ENCODE assay signal across 27 mouse cellular contexts in genomic region chr9:24418281-24418680, GRCm38 (mm10).
DNase-seq lines count a peak whose midpoint lies in the region; ATAC-seq lines count a peak whose summit lies in the region.
"Had no signal": no experiment of that assay in that cellular context is flagged by ENCODE, and none has a peak within 500 bp of the region (broad histone marks: within the 10 kb centered on the region; RNA-seq: fewer than 3 reads in every experiment).

No protein-coding gene starts in this region.

- H3K4me1 ChIP-seq in heart, embryonic 10.5 days, result 0 out of 2 replicates have a peak, but pooled peaks cover 6% of the 10 kb centered on the region
- H3K4me1 ChIP-seq in forebrain, embryonic 16.5 days (replicated peaks; ENCODE audit: control insufficient read depth, insufficient read depth, low read length), result 0 out of 2 replicates have a peak, but pooled peaks cover 2% of the 10 kb centered on the region
- no peaks in the 10 kb centered on the region for H3K4me1 ChIP-seq in intestine, embryonic 16.5 days (ENCODE audit: control insufficient read depth, insufficient read depth, low read length)
- H3K4me1 ChIP-seq: embryonic facial prominence, embryonic 12.5 days; forebrain, embryonic 10.5 days; forebrain, embryonic 15.5 days; hindbrain, embryonic 12.5 days; intestine, embryonic 15.5 days; limb, embryonic 12.5 days; midbrain, embryonic 13.5 days had no signal

- intact Hi-C loops in heart, postnatal 14 days (cut with DNase I), result no loop called here

- no peak overlapping the region for H3K27ac ChIP-seq in heart, embryonic 10.5 days
- no peak overlapping the region for H3K27ac ChIP-seq in forebrain, embryonic 16.5 days (ENCODE audit: low read length)
- no peak overlapping the region for H3K27ac ChIP-seq in intestine, embryonic 16.5 days (ENCODE audit: low read length)
- H3K27ac ChIP-seq: embryonic facial prominence, embryonic 12.5 days; forebrain, embryonic 10.5 days; forebrain, embryonic 15.5 days; heart, embryonic 15.5 days; hindbrain, embryonic 12.5 days; hindbrain, postnatal 0 days; intestine, embryonic 15.5 days; kidney, postnatal 0 days; limb, embryonic 12.5 days; macrophage; midbrain, embryonic 13.5 days; neural tube, embryonic 13.5 days had no signal

- peak; percentile 68 for DNase-seq in heart, embryonic 10.5 days (ENCODE audit: low spot score)
- DNase-seq in heart, postnatal 14 days, result no peak
- DNase-seq in cerebellum, adult 18-20 months, result peak; percentile 12
- peak; percentile 72 to 78 for DNase-seq in cerebellum, postnatal 10 days
- DNase-seq in skeletal muscle tissue, adult 2 months (ENCODE audit: low read depth, low spot score), result peak; percentile 1
- DNase-seq: adrenal gland, postnatal 36 days; embryo, embryonic 11 days; gastrocnemius, postnatal 10 days; heart, postnatal 36 days; kidney, adult 8-10 months; kidney, postnatal 4 days; liver, postnatal 0 days had no signal

- H3K27me3 ChIP-seq in heart, embryonic 10.5 days (ENCODE audit: insufficient read depth, poor library complexity, severe bottlenecking), result no peaks in the 10 kb centered on the region
- no peaks in the 10 kb centered on the region for H3K27me3 ChIP-seq in forebrain, embryonic 16.5 days (replicated peaks; ENCODE audit: control insufficient read depth, insufficient read depth, low read length)
- no peaks in the 10 kb centered on the region for H3K27me3 ChIP-seq in intestine, embryonic 16.5 days (replicated peaks; ENCODE audit: control insufficient read depth, insufficient read depth, low read length)
- H3K27me3 ChIP-seq: embryonic facial prominence, embryonic 12.5 days; forebrain, embryonic 15.5 days; heart, embryonic 15.5 days; hindbrain, embryonic 12.5 days; intestine, embryonic 15.5 days; limb, embryonic 12.5 days; midbrain, embryonic 13.5 days; neural tube, embryonic 13.5 days had no signal

- no peaks in the 10 kb centered on the region for H3K9me3 ChIP-seq in heart, embryonic 10.5 days
- H3K9me3 ChIP-seq in forebrain, embryonic 16.5 days (ENCODE audit: control insufficient read depth, low read length), result no peaks in the 10 kb centered on the region
- H3K9me3 ChIP-seq in intestine, embryonic 16.5 days (ENCODE audit: control insufficient read depth, low read length), result no peaks in the 10 kb centered on the region
- H3K9me3 ChIP-seq: embryonic facial prominence, embryonic 12.5 days; forebrain, embryonic 10.5 days; forebrain, embryonic 15.5 days; heart, embryonic 15.5 days; hindbrain, embryonic 12.5 days; intestine, embryonic 15.5 days; limb, embryonic 12.5 days; midbrain, embryonic 13.5 days; neural tube, embryonic 13.5 days had no signal

- H3K36me3 ChIP-seq in heart, embryonic 10.5 days, result peaks cover 27% of the 10 kb centered on the region
- peaks cover 22% of the 10 kb centered on the region for H3K36me3 ChIP-seq in forebrain, embryonic 16.5 days (ENCODE audit: control insufficient read depth, insufficient read depth)
- H3K36me3 ChIP-seq in intestine, embryonic 16.5 days (ENCODE audit: control insufficient read depth, insufficient read depth, low read length), result 0 out of 2 replicates have a peak, but pooled peaks cover 3% of the 10 kb centered on the region
- H3K36me3 ChIP-seq: heart, embryonic 15.5 days; intestine, embryonic 15.5 days had no signal

- no peak overlapping the region for H3K4me2 ChIP-seq in forebrain, embryonic 16.5 days (ENCODE audit: low read length)
- H3K4me2 ChIP-seq in intestine, embryonic 16.5 days (ENCODE audit: low read depth, low read length), result no peak overlapping the region
- H3K4me2 ChIP-seq: embryonic facial prominence, embryonic 12.5 days; forebrain, embryonic 15.5 days; heart, embryonic 15.5 days; hindbrain, embryonic 12.5 days; intestine, embryonic 15.5 days; limb, embryonic 12.5 days; liver, embryonic 11.5 days; midbrain, embryonic 13.5 days; neural tube, embryonic 13.5 days had no signal

- H3K9ac ChIP-seq in forebrain, embryonic 16.5 days (replicated peaks; ENCODE audit: low read depth, low read length), result no peak overlapping the region
- no peak overlapping the region for H3K9ac ChIP-seq in intestine, embryonic 16.5 days (ENCODE audit: low read depth, low read length)
- H3K9ac ChIP-seq: embryonic facial prominence, embryonic 12.5 days; forebrain, embryonic 15.5 days; heart, embryonic 15.5 days; hindbrain, embryonic 12.5 days; intestine, embryonic 15.5 days; limb, embryonic 12.5 days; liver, postnatal 0 days; midbrain, embryonic 13.5 days; neural tube, embryonic 13.5 days had no signal

- no peak for ATAC-seq in forebrain, embryonic 16.5 days
- no peak for ATAC-seq in intestine, embryonic 16.5 days
- ATAC-seq: forebrain, embryonic 15.5 days; hindbrain, postnatal 0 days; intestine, embryonic 15.5 days; liver, postnatal 0 days; midbrain, embryonic 13.5 days had no signal

- no peak overlapping the region for H3K4me3 ChIP-seq in heart, embryonic 10.5 days
- no peak overlapping the region for H3K4me3 ChIP-seq in forebrain, embryonic 16.5 days (replicated peaks; ENCODE audit: low read length)
- H3K4me3 ChIP-seq in intestine, embryonic 16.5 days (ENCODE audit: low read length), result no peak overlapping the region
- H3K4me3 ChIP-seq: embryonic facial prominence, embryonic 12.5 days; forebrain, embryonic 10.5 days; forebrain, embryonic 15.5 days; heart, embryonic 15.5 days; hindbrain, embryonic 12.5 days; intestine, embryonic 15.5 days; limb, embryonic 12.5 days; midbrain, embryonic 13.5 days; neural tube, embryonic 13.5 days had no signal

- WGBS in heart, embryonic 10.5 days, result 88% methylated on average over 5 of the region's 5 CpGs
- WGBS in forebrain, embryonic 16.5 days, result 69% methylated on average over 5 of the region's 5 CpGs
- WGBS in intestine, embryonic 16.5 days, result 88% methylated on average over 5 of the region's 5 CpGs

Comparison
In these comparisons a context has a peak if more than half of its experiments do, and no peak if none do; other contexts are left out.
1. DNase-seq: peak in heart, embryonic 10.5 days (single experiment), cerebellum, adult 18-20 months (2 of 2), cerebellum, postnatal 10 days (2 of 2) and skeletal muscle tissue, adult 2 months (single experiment); none in heart, postnatal 14 days (0 of 2).